Mouse (Mus musculus) cerebellum, adult 11-12 months (tissue): Measurements from ENCODE around the gene Wfdc5.

Source experiments
- DNase-seq: peaks from one replicate; pipeline ENCODE4 v3.0.0; 2022

The Wfdc5 gene

GRCm38 (mm10) chr2:164173394-164173793 lies 9.1 kb downstream of the Wfdc5 start:
- no peak for DNase-seq

DNA sequence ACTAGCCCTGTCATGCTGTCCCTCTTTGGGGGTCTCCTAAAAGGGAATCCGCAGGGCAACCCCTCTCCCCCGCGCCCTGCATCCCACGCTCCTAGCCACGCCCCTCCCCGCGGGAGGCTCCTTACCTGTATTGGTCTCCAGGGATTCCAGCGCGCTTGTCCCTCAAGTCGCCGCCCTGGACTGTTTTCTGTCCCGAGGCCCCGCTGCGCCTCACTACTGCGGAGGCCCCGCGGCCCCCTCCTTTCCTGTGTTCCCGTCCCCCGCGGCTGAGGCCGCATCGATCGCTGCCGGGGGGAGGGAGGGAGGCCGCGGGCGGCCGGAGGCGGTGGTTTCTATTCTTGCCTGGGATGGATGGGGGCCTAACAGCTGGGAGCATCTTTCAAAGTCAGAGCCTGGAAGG lies 11.6 kb downstream of the Wfdc5 start, which contains the start of gene Kcns1:
Gene Kcns1 (minus strand): TSS at position 212 of the 400 bp plus-strand sequence.
- no peak for DNase-seq

DNA sequence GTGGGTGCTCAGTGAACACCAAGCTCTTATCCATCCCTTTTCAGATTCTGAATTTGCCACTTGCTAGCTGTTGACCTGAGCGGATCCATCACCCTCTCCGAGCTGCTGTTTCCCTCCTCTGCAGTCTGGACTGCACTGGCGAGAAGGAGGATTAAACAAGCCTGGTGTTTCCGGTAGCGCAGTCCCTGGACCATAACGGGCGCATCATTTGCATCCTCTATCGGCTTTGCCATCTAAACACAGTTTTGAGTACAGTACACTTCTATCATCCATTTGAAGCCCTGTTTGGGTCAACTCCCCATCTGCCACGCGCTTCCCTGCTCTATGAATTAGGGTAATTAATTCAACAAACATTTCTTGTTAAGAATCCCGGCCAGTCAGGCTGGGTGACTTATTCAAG lies 12.2 kb downstream of the Wfdc5 start:
- DNase-seq: no peak

- DNase-seq: no peak
These were observed 14.0 kb downstream of the Wfdc5 start for GRCm38 (mm10) chr2:164168571-164168946.

DNA sequence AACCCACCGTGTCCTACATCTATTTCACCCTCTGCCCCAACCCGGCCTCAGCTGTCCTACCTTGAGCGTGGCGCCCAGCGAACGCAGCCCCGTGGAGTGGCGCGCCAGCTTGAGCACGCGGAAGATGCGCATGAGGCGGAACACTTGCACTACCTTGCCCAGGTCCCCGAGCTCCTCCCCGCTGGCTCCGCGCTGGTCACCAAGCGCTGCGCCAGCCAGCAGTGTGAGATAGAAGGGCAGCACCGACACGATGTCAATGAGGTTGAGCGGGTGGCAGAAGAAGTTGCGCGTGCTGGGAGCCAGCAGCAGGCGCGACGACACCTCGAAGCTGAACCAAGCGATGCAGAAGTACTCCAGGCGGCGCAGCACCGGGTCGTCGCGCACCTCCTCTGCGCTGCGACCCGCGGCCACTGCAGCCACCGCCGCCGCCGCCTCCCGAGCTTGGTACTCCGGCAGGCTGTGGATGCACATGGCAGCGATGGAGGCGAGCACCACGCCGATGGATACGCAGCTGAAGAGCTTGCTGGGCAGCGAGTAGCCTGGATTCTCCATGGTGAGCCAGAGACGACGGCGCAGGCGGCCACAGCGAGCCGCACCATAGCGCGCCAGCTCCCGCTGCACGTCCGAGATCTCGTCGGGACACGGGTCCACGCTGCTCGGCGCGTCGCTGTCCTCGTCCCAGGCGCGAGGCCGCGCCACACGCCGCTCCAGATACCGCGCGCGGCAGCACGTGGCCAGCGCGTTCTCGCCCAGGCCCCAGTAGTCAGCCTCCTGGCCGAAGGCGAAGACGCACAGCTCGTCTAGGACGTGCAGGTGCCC lies 14.6 kb downstream of the Wfdc5 start:
- no peak for DNase-seq

DNA sequence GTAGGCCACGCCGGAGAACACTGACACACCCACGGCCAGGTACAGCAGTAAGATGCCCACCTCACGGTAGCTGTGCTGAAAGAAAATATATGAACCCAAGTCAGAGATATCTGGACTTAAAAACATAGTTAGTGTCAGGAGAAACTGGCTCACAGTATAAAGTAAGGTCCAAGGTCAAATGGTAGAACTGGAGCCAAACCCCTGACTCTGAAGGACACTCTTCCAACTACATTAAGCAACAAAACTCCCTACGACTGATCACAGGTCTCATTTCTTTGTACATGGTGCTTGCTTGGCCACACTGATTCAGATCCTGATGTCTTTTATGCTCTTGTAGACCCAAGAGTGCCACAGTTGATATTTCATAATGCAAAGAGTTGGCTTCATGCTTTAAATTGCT lies 17.6 kb downstream of the Wfdc5 start:
- DNase-seq: no peak

DNA sequence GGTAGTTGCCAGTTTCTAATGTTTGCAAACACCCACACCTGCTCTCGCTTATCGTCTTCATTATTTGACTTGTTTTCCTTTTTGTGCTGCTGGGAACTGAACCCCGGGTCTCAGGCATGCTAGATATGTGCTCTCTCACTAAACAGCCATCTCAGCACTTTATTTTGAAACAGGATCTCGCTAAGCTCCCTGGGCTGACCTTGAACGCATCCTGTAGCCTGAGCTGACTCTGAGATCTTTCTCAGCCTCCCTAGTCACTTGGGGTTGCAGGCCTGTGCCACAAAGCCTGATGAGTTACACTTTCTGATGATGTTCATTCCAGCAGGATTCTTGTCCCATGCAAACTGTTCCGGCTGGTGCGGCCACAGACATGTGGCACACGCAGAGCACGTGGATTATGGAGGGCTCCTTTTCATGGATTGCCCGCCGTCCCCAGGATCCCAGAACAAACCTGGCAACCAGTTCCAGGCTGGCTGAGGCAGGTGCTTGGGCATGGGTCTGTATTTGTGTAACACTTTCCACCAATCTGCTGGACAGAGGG lies 21.0 kb downstream of the Wfdc5 start:
- no peak for DNase-seq

GRCm38 (mm10) chr2:164158838-164159237 lies 23.7 kb downstream of the Wfdc5 start:
- DNase-seq: no peak

GRCm38 (mm10) chr2:164156158-164156557 lies 26.4 kb downstream of the Wfdc5 start:
- DNase-seq: no peak

DNA sequence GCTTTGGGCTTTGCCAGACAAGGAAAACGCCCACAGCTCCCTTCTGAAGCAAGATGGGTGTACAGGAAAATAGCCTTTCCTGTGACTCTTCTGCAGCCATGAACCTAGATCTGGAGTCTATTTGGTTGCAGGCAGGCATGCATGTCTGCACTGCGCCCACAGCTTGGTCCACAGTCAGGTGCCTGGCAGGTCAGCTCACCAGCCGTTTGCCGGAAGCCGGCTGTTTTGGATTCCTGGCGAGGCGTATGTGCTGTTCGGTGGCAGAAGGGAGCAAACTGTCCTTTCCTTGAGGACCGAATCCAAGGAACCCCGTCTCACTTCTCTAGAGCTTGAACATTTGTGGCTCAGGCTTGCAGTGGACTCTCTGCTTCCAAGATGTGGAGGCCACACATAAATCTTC lies 28.5 kb downstream of the Wfdc5 start:
- DNase-seq: peak; percentile 73

DNA sequence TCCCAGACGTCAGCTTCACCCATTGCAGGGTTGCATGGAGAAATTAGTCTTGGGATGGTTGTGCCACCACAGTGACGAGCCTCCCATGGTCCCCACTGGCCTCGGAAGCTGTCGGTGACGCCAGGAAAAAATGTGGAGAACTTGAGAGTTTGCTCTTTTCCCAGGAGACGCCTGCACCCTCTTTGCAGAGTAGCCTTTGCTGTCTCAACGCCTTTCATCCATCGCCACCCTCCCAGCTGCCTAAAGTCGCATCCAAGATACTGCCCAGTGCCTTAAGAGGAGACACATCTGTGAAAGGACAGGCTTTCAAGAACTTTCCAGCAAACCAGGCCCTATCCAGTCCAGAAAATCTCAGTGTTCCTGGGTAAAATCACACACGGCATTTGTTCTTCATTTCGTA lies 30.2 kb downstream of the Wfdc5 start:
- DNase-seq: no peak

- DNase-seq: no peak
These were observed 32.3 kb downstream of the Wfdc5 start for GRCm38 (mm10) chr2:164150086-164150760.

DNA sequence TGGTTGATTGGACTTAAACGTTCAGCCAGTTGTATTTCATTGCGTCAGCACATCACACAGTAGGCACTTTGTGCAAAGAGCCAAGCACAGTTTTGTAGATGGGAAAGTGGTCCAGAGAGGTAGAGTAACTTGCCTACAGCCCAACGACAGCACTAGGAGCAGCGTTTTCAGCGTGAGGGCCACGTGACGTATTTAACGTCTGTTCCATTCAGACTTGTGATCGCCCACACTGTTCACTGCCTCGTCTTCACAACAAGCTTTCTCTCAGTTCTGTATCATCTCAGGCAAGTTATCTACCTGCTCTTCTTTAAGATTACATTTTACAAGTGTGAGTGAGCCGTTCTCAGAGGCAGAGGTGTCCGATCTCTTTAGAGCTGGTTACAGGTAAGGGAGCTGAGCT lies 36.0 kb downstream of the Wfdc5 start:
- no peak for DNase-seq

DNA sequence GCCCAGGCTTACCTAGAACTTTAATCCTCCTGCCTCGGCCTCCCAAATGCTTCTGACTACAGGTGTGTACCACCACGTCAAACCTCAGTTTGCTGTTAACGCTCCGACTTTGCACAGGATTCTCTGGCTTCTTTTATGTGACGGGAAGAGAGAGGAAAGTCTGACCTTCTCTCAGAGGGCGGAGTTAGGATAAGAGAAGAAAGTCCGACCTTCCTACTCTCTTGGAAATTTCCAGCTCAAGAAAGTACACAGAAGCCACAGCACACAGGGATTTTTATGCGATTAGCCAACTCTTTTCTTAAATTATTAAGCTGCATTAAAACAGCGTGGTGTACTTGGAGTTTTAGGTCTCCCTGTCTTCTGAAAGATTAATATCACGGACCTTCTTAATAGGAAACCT lies 38.0 kb downstream of the Wfdc5 start:
- no peak for DNase-seq

- no peak for DNase-seq
These were observed 38.5 kb downstream of the Wfdc5 start for GRCm38 (mm10) chr2:164144025-164144424.

- no peak for DNase-seq
These were observed 40.5 kb downstream of the Wfdc5 start for GRCm38 (mm10) chr2:164142021-164142420.

DNA sequence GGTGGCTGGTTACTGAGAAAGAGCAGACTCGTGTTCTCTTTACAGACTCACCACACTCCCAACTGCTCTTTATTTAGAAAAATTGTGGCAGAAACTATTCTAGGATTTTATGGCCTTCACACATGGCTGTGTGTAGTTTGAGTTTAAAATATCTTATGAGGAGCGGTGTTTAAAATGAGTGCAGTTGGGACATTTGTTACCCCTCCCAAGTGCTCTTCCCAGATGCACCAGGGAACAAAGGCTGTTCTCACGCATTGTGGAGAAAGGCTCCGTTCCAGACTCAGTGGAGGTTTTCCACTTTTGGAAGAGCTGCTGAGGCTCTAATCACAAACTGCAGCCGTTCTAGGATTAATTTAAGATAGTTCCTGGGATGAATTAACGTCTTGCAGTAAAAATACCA lies 44.8 kb downstream of the Wfdc5 start:
- no peak for DNase-seq

GRCm38 (mm10) chr2:164136393-164136792 lies 46.1 kb downstream of the Wfdc5 start:
- no peak for DNase-seq

- no peak for DNase-seq
These were observed 47.2 kb downstream of the Wfdc5 start for GRCm38 (mm10) chr2:164135367-164135766.

GRCm38 (mm10) chr2:164134563-164134962 lies 48.0 kb downstream of the Wfdc5 start:
- DNase-seq: no peak

- DNase-seq: no peak
These were observed 51.0 kb downstream of the Wfdc5 start for GRCm38 (mm10) chr2:164131586-164131985.

GRCm38 (mm10) chr2:164128576-164129411 lies 53.7 kb downstream of the Wfdc5 start:
- no peak for DNase-seq

DNA sequence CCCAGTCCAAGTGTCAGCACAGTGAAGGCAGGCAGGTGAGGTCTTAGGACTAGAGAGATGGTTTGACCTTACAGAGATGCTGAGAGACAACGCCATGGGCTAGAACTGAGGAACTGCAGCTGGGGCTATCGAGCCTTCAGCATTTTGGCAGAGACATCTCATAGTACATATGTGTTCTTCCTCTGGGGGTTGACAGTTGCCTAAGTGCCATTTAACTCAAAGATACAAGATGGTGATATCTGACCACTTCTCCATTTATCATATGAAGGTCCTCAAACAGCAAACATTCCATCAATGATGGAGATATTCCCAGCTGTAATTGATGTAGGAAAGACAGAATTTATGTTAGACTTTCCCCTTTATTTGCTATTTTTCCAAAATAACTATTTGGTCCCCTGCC lies 55.2 kb downstream of the Wfdc5 start:
- no peak for DNase-seq
